Mouse (Mus musculus) left cerebral cortex, adult 11 months (tissue): Measurements from ENCODE around the gene Iqcn.
A peak's percentile ranks its signal among the peaks of the same experiment; 100 is the strongest.

Experiments used
- DNase-seq: peaks from one replicate; pipeline ENCODE4 v3.0.0; 2022; ENCODE audit warnings: low spot score

Iqcn gene

GRCm38 (mm10) chr8:70700555-70700922 lies 2.7 kb upstream of the Iqcn start:
- peak; percentile 84 for DNase-seq

GRCm38 (mm10) chr8:70701048-70701981 lies 1.9 kb upstream of the Iqcn start:
- no peak for DNase-seq

- DNase-seq = no peak
Measured at GRCm38 (mm10) chr8:70701982-70702841, 1.0 kb upstream of the Iqcn start.

GRCm38 (mm10) chr8:70702842-70703182 lies 445 bp upstream of the Iqcn start:
- peak; percentile 53 for DNase-seq

- DNase-seq = no peak
Measured at GRCm38 (mm10) chr8:70708281-70708680, 5.0 kb downstream of the Iqcn start.

- no peak for DNase-seq
Measured at GRCm38 (mm10) chr8:70709794-70710193, 6.5 kb downstream of the Iqcn start.

GRCm38 (mm10) chr8:70710296-70710695 lies 7.0 kb downstream of the Iqcn start:
- no peak for DNase-seq

GRCm38 (mm10) chr8:70711041-70711440 lies 7.8 kb downstream of the Iqcn start:
- no peak for DNase-seq

- no peak for DNase-seq
Measured at GRCm38 (mm10) chr8:70713991-70714390, 10.7 kb downstream of the Iqcn start.

GRCm38 (mm10) chr8:70715086-70715485 lies 11.8 kb downstream of the Iqcn start:
- no peak for DNase-seq

GRCm38 (mm10) chr8:70716521-70717400 lies 13.5 kb downstream of the Iqcn start:
- DNase-seq = no peak

DNA sequence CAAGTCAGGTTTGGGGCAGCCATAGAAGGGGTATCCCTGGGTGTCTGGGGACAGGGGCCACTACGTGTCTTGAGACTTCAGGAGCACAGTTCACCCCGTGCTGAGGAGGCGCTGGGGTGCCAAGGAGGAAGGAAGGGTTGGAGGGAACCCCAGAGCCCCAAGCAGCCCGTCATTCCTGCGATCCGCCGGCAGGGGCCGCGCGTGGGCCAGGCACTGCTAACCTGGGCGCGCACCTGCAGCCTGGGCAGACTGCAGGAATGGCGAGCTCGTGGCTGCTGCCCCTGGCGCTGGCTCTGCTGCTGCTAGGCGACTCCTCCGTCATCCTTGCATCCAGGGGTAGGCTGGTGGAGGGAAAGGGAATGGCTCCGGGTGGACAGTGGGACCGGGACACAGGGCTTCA lies 15.0 kb downstream of the Iqcn start, which contains the start of gene Gm3336:
Gm3336 (plus strand) TSS at position 247 of the 400 bp plus-strand sequence.
- DNase-seq = no peak

GRCm38 (mm10) chr8:70719796-70720270 lies 16.6 kb downstream of the Iqcn start:
- DNase-seq = no peak

DNA sequence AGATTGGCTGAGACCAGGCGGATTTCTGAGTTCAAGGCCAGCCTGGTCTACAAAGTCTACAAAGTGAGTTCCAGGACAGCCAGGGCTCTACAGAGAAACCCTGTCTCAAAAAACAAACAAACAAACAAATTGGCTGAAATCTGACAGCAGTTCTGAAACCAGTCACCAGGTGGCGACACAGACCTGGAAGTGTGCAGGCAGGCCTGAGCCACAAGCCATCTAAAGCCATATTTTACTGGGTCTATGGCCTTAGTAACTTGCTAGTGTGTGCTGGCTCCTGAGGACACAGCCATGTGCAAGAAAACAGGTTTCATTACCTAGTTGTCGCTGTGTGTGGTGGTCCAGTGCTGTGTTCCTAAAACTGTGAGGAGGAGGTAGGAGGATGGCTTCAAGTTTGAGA lies 17.5 kb downstream of the Iqcn start:
- no peak for DNase-seq

DNA sequence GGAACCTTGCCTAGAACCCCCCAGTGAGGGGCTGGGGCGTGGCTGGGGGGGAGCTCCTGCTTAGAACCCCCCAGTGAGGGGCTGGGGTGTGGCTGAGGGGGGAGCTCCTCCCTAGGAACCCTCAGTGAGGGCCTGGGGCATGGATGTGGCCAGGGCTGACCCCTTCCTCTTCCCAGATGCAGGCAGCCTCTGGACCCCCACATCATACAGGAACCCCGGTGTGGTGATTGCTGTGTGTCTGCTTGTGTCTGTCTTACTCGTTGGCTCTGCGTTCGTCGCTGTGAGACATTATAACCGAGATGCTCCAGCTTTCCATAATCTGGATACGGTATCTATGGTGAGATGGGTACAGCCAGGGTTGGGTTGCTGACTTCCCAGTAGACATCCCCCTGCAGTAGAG lies 18.3 kb downstream of the Iqcn start:
- no peak for DNase-seq

GRCm38 (mm10) chr8:70723486-70724210 lies 20.4 kb downstream of the Iqcn start, which contains the start of gene Pde4c:
Pde4c (plus strand) TSS chr8:70723720.
- no peak for DNase-seq

- no peak for DNase-seq
Measured at GRCm38 (mm10) chr8:70724216-70724615, 21.0 kb downstream of the Iqcn start.

DNA sequence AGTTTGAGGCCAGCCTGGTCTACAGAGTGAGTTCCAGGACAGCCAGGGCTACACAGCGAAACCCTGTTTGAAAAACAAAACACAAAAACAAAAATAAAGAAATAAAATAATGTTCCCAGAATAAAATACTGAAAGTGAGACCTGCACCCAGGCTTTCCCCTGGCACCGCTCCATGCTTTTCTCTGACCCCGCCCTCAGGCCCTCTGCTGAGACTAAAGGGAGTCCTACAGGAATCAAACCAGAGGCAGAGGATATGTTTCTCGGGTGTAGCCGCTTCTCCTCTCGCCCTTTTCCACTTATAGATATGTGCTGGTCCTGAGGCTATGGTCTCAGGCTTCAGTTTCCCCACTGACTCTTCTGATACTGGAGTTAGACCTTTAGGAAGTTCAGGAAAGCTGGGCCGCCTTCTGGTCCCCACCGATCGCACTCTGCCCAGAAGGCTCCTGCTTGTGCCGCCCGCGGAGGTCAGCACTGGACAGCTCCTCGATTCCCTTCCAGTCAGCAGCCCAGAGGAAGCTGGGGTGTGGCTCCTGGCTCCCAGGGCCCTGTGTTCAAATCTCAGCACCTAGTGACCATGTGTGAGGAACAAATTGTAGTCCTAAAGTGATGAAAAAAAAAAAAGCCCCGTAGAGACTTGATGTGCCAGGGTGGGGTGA lies 22.7 kb downstream of the Iqcn start:
- no peak for DNase-seq

- no peak for DNase-seq
Measured at GRCm38 (mm10) chr8:70726721-70727120, 23.5 kb downstream of the Iqcn start.

DNA sequence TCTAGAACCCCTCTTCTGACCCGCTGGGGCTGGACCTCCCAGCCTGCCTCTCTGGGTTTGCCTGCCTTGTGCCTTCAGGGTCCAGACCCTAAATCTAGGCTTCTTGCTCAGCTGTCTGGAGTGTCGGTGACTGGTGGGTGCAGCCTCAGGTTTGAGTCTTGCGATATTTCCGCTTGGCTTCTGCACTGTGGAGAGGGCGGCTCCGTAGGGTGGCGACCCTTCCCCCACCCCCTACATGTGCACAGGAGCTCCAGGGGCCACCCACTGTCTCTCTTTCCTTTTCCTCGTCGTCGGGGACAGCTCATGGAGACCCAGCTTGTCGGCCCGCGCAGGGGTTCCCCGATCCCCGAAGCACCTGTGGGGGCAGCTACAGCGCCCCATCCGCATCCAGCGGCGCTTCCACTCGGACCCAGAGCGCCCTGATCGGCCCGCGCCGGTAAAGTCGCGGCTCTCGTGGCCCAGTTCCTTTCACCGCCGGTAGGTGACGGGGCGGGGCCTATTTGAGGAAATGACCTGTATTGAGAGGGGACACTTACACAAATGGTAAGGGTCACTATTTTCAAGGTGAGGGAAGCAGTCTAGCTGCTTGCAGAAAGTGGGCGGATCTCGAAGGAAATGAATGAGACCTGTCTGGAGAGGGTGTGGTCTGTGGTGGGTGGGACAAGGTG lies 26.7 kb downstream of the Iqcn start:
- DNase-seq = no peak
